Mouse (Mus musculus) spleen, postnatal 14 days (tissue): ENCODE results near the gene Nat8f3.
"Not testable (repeated sequence)": the region's sequence is repeated elsewhere in the genome, so short reads cannot be mapped to it uniquely, and the experiment has no call there.

Source experiments
- DNase-seq, 2 experiments: peaks; one replicate each; pipeline ENCODE4 v3.0.0; 2021 to 2022; ENCODE audit warnings: low spot score in 2 of 2

Nat8f3 gene

GRCm38 (mm10) chr6:85765532-85765931, at the start of gene Nat8f3:
TSS of gene Nat8f3 (minus strand) at chr6:85765754.
- not testable (repeated sequence) for DNase-seq

- DNase-seq = no peak
These were observed 47.8 kb upstream of the Nat8f3 start for GRCm38 (mm10) chr6:85813339-85813738.

GRCm38 (mm10) chr6:85810942-85811537, 45.5 kb upstream of the Nat8f3 start:
- DNase-seq = not testable (repeated sequence)

- DNase-seq = not testable (repeated sequence)
These were observed 45.0 kb upstream of the Nat8f3 start for GRCm38 (mm10) chr6:85810514-85810913.

- not testable (repeated sequence) for DNase-seq
These were observed 44.2 kb upstream of the Nat8f3 start for GRCm38 (mm10) chr6:85809784-85810183.

- DNase-seq = not testable (repeated sequence)
These were observed 37.6 kb upstream of the Nat8f3 start for GRCm38 (mm10) chr6:85803180-85803579.

- DNase-seq = not testable (repeated sequence)
These were observed 2.2 kb downstream of the Nat8f3 start for GRCm38 (mm10) chr6:85763127-85764070.

GRCm38 (mm10) chr6:85762678-85763077, 2.9 kb downstream of the Nat8f3 start:
- DNase-seq = not testable (repeated sequence)

GRCm38 (mm10) chr6:85755705-85756249, 9.8 kb downstream of the Nat8f3 start:
- not testable (repeated sequence) for DNase-seq

GRCm38 (mm10) chr6:85713105-85713504, 52.4 kb downstream of the Nat8f3 start, which contains the start of gene Nat8f7:
TSS of gene Nat8f7 (minus strand) at chr6:85713205.
- DNase-seq = not testable (repeated sequence)

- not testable (repeated sequence) for DNase-seq
These were observed 55.9 kb downstream of the Nat8f3 start for GRCm38 (mm10) chr6:85709607-85710006.

- DNase-seq = not testable (repeated sequence)
These were observed 56.3 kb downstream of the Nat8f3 start for GRCm38 (mm10) chr6:85709206-85709605.

GRCm38 (mm10) chr6:85701943-85702342, 63.6 kb downstream of the Nat8f3 start:
- DNase-seq = not testable (repeated sequence)
